Mouse (Mus musculus) regulatory T cell (primary cell): ENCODE data around the gene Nfkbie.

Source experiments
- in situ Hi-C: fragments of 300-600 bp; cut with MboI, MseI; formaldehyde crosslinking; loops from one replicate; pipeline ENCODE4 v1.15.1; 2025; ENCODE audit warnings: high pct_unique_total_duplicates

The Nfkbie gene

GRCm38 (mm10) chr17:45557998-45558862, 2.7 kb downstream of the Nfkbie start:
- in situ Hi-C loops: no loop called here

GRCm38 (mm10) chr17:45559732-45560525, 4.4 kb downstream of the Nfkbie start:
- in situ Hi-C loops: no loop called here

GRCm38 (mm10) chr17:45563216-45563615, 7.7 kb downstream of the Nfkbie start:
- in situ Hi-C loops: no loop called here

GRCm38 (mm10) chr17:45563655-45564530, 8.4 kb downstream of the Nfkbie start, which contains the start of gene Slc35b2:
TSS of gene Slc35b2 (plus strand) at chr17:45563874.
- in situ Hi-C loops: no loop called here

- in situ Hi-C loops: no loop called here
Observed at GRCm38 (mm10) chr17:45564531-45565084, 9.1 kb downstream of the Nfkbie start.

- in situ Hi-C loops: no loop called here
Observed at GRCm38 (mm10) chr17:45565103-45565502, 9.6 kb downstream of the Nfkbie start.

GRCm38 (mm10) chr17:45566031-45566359, 10.5 kb downstream of the Nfkbie start:
- in situ Hi-C loops: no loop called here

GRCm38 (mm10) chr17:45566360-45567161, 11.1 kb downstream of the Nfkbie start:
- in situ Hi-C loops: no loop called here

GRCm38 (mm10) chr17:45567162-45567601, 11.7 kb downstream of the Nfkbie start:
- in situ Hi-C loops: no loop called here

- in situ Hi-C loops: no loop called here
Observed at GRCm38 (mm10) chr17:45568990-45569389, 13.5 kb downstream of the Nfkbie start.

- in situ Hi-C loops: no loop called here
Observed at GRCm38 (mm10) chr17:45569999-45570398, 14.5 kb downstream of the Nfkbie start.

GRCm38 (mm10) chr17:45572103-45573086, 16.9 kb downstream of the Nfkbie start:
- in situ Hi-C loops: no loop called here

- in situ Hi-C loops: no loop called here
Observed at GRCm38 (mm10) chr17:45573087-45573779, 17.7 kb downstream of the Nfkbie start, which contains the start of gene Hsp90ab1. TSS of gene Hsp90ab1 (minus strand) at chr17:45573271.

GRCm38 (mm10) chr17:45573780-45574123, 18.2 kb downstream of the Nfkbie start:
- in situ Hi-C loops: no loop called here

- in situ Hi-C loops: no loop called here
Observed at GRCm38 (mm10) chr17:45574129-45574761, 18.7 kb downstream of the Nfkbie start.

GRCm38 (mm10) chr17:45575123-45575897, 19.8 kb downstream of the Nfkbie start:
- in situ Hi-C loops: no loop called here

GRCm38 (mm10) chr17:45578242-45578641, 22.7 kb downstream of the Nfkbie start:
- in situ Hi-C loops: no loop called here
